Mouse (Mus musculus): ENCODE data around the gene Rnf103.
"Not testable (repeated sequence)": the region's sequence is repeated elsewhere in the genome, so short reads cannot be mapped to it uniquely, and the experiment has no call there.

Rnf103 gene

GRCm38 (mm10) chr6:71493675-71494340 lies at the start of gene Rnf103:
Rnf103 (plus strand) TSS chr6:71493894.
- peak; percentile 97 for DNase-seq (ENCODE audit: low spot score)

DNA sequence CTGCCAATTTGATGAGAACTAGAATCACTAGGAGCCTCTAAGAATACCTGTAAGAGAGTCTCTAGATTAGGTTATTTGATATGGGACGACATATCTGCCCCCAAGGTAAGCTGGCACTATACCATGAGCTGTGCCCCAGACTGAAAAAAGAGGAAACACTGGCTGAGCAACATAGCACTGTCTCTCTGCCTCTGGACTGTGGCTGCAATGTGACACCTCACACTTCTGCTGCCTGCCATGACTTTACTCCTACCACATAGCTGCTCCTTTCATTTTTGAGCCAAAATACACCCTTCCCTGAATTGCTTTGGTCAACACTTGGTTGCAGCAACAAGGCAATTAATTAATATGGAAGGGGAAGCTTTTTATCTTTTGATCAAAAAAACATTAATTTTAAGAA lies 48.9 kb upstream of the Rnf103 start:
- DNase-seq (ENCODE audit: low spot score): no peak

DNA sequence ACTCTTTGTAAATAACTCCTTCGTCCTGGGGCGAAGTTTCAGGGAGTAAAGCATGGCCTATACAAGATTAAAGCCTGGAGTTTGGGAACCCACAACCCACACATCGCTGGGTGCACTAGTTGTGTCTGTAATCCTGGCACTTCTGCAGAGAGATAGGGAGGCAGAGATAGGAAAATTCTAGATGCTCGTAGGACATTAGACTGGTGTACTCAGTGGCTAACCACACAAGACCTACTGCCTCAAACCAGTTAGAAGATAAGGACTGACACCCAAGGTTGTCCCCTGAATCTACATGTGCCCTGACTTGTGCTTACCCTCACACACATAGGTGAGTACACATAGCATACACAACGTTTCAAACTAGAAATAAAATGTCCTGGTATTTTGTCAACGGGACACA lies 48.1 kb upstream of the Rnf103 start:
- DNase-seq (ENCODE audit: low spot score): no peak

- DNase-seq (ENCODE audit: low spot score): no peak
Measured at GRCm38 (mm10) chr6:71452792-71453191, 40.9 kb upstream of the Rnf103 start.

GRCm38 (mm10) chr6:71453983-71454739 lies 39.5 kb upstream of the Rnf103 start:
- not testable (repeated sequence) for DNase-seq (ENCODE audit: low spot score)

GRCm38 (mm10) chr6:71457956-71458608 lies 35.6 kb upstream of the Rnf103 start:
- no peak for DNase-seq (ENCODE audit: low spot score)

GRCm38 (mm10) chr6:71465146-71465545 lies 28.5 kb upstream of the Rnf103 start:
- DNase-seq (ENCODE audit: low spot score): no peak

- no peak for DNase-seq (ENCODE audit: low spot score)
Measured at GRCm38 (mm10) chr6:71467766-71468165, 25.9 kb upstream of the Rnf103 start.

DNA sequence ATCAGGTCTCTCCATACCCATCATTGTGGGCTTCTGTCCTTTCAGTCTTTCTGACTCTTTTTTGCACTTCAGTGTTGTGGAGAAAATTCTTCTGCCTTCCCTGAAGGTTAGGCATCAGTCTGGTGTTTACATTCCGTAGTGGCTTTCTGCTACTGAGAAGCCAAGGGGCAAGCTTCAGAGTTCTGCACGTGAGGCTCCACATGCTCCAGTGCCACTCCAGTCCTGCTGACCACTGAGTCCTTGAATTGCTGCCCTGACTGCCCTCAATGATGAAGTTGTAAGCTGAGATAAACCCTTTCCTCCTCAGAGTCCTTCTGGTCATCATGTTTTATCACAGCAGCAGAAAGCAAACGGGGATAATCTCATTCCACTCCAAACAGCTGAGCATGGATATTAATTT lies 24.4 kb upstream of the Rnf103 start:
- DNase-seq (ENCODE audit: low spot score): no peak

DNA sequence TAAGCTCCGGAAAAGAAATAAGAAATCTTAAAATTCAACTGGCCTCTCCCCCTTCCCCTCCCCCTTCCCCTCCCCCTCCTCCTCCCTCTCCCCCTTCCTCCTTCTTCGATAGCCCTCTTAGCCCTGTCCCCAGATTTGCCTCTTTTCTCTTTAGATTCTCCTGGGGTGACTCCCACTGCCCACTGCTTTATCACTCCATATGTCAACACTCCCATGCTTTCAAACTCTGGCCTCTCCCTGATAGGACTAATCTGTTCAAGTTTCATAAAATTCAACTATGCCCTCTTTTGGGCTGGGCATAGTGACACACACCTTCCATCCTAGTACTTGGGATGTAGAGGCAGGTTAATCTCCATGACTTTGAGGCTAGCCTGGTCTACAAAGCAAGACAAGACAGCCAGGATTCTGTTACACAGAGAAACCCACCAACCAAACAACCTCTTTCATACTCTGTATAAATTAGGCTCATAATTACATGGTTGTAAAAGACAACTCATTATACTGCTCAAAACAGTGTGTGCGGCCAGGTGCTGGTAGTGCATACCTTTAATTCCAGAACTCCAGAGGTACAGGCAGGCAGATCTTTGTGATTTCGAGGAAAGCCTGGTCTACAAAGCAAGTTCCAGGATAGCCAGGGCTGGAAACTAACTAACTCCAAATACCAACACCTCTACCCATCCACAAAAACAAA lies 21.7 kb upstream of the Rnf103 start:
- DNase-seq (ENCODE audit: low spot score): no peak

DNA sequence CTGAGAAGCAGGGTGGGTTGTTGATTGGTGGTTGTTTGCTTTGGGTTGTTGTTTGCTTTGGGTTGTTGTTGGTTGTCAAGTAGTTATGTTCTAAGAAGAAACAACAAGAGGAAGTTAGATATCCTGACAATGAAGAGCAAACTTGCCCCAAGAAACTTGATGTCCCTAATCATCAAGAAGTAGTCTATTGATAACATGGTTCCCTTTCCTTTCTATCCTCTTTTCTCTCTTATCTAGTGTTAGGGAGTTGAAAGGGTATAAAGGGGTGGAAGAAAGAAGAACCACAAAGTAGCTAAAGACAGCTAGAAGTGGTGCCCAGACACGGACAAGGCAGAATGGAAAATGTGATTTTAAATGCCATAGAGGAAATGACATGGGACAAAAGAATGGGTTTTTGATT lies 20.9 kb upstream of the Rnf103 start:
- no peak for DNase-seq (ENCODE audit: low spot score)

DNA sequence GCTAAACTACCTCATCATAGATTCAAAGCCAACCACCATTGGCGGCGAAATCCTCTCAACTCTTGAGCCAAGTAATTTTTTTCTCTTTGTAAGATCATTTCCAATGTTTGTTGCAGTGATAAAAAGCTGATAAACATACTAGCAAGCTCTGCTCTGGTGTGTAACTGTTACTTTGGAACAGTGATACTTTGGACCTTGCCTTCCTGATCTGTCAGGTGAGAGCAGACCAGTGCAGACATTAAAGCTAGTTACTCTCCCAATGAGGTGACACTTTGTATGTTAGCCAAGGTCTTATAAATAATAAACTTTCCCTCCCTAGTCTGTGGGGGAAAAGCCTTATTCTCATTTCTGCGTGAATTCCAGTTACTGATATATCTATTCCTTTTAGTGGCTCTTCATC lies 18.1 kb upstream of the Rnf103 start:
- no peak for DNase-seq (ENCODE audit: low spot score)

- no peak for DNase-seq (ENCODE audit: low spot score)
Measured at GRCm38 (mm10) chr6:71476783-71477182, 16.9 kb upstream of the Rnf103 start.

DNA sequence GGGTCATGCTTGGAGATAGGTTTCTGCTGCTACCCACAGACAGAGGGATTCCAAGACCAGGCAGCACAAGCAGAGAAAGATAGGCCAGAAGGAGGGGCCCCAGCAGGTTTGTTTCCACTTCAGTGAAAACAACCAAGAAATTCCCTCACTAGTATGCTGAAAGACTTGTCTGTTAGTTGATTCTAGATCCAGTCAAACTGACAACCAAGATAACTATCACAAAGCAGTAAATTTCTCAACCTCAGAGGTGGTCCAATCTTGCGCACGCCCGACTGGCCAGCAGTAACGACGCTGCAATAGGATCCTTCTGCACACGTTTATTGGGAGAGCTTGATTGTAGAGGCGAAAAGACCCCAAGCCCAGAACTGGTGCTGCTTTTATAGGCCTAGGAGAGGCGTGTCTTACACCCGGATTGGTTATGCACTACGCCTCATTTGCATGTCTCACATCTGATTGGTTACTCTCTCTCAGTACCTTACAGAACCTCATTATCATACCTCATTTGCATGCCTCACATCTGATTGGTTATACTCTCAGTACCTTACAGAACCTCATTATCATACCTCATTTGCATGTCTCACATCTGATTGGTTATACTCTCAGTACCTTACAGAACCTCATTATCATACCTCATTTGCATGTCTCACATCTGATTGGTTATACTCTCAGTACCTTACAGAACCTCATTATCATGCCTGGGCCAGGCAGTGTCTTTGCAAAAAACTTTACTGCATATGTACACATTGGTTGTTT lies 14.7 kb upstream of the Rnf103 start:
- not testable (repeated sequence) for DNase-seq (ENCODE audit: low spot score)

- not testable (repeated sequence) for DNase-seq (ENCODE audit: low spot score)
Measured at GRCm38 (mm10) chr6:71479588-71479987, 14.1 kb upstream of the Rnf103 start.

DNA sequence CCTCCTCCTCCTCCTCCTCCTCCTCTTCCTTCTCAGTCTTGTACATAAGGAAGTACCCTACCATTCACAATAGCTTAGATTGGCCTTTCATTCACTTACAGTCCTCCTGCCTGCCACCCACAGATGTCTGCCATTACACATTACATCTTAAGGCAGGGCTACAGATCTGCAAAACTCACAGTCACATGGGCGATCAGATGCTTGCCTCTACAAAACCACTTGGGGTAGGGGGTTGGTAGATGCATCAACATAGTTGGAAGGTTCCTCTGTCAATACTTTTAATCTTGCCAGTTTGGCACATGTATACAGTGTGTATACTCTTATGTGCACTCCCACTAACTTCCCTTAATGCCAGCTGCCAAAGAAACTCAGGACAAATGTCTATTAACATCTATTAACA lies 13.6 kb upstream of the Rnf103 start:
- no peak for DNase-seq (ENCODE audit: low spot score)

- no peak for DNase-seq (ENCODE audit: low spot score)
Measured at GRCm38 (mm10) chr6:71481136-71481535, 12.6 kb upstream of the Rnf103 start.

DNA sequence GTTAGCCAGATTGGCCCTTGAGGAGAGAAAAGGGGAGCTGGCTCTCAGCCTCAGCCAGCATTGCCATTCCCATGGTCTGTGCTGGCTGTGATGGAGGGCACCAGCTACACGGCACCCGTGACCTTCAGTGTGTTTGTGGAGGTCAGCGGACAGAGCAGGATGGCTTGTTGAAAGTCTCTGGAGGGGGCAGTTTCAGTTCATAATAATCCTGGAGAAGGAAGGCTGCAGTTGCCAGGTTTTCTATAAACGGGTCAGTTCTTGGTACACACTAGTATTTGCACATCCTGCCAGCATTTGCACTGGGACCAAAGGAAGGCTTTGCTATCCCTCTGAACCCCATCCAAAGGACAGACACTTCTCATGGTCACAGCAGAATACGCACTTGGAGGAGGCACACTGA lies 8.4 kb upstream of the Rnf103 start:
- DNase-seq (ENCODE audit: low spot score): no peak

GRCm38 (mm10) chr6:71486226-71486625 lies 7.5 kb upstream of the Rnf103 start:
- DNase-seq (ENCODE audit: low spot score): no peak

- DNase-seq (ENCODE audit: low spot score): no peak
Measured at GRCm38 (mm10) chr6:71486867-71487266, 6.8 kb upstream of the Rnf103 start.

DNA sequence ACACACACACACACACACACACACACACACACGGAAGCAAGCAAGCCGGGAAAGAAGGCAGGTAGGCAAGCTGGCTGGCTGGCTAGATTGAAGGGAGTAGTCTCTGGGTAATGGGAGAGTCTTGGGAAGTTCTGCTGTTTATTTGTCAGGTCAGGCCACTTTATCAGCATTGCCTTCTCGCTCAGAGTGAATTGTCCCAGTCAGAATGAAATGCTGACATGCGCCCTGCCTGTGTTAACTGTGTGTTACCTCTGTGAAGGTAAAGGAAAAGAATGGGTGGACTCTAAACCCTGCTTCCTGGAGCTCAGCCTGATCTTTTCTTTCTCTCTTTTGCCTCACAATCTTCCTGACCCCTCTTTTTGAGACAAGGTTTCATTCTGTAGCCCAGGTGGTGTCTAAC lies 5.7 kb upstream of the Rnf103 start:
- no peak for DNase-seq (ENCODE audit: low spot score)

DNA sequence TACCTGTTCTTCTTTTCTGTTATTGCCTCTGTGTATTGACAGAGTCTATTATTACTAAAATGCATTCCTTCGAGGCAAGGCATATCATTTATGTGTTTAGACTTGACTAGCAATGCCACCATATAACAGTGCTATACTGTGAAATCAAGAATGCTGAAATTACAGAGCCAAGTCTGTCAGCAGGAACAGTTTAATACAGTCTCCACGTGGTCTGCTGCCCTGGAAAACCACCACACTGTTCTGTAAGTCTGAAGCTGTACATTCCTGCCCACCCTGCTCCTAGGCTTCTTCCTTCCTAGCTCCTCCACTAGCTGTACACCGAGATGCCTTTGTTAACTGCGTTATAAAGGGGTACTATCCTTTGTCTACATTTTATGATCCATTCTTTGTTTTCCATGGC lies 1.6 kb upstream of the Rnf103 start:
- no peak for DNase-seq (ENCODE audit: low spot score)

Measured in testis, postnatal 10 days (tissue).